Mouse (Mus musculus): ENCODE measurements at regions not wholly inside any gene's neighbourhood (a gene's known extent, or its start where the extent isn't known, plus 50 kb on each side); places are given as distances from the start of the nearest gene placed in this dataset.
A peak's percentile ranks its signal among the peaks of the same experiment; 100 is the strongest.

DNA sequence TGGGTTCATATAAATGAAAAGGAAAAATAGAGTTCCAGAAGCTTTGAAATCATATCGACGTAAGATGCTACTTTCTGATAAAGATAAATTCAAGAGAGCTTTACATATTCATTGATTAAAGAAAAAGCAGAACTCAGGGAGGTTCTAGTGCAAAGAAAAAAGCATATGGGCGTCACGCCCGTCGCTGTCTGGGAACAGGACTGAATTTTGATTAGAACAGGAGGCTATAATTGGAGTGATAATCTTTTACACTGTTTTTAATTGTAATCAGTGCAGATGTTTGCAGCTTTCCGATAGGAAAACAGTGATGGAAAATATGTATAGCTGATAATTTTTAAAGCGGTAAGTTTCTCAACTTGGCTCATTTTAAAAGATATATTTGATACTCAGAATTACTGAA is 428.2 kb upstream of the Ccnh start:
- DNase-seq (ENCODE audit: low spot score in 2 of 2): peak in 1 of 2 experiments; percentile 59

- DNase-seq (ENCODE audit: low spot score in 2 of 2): no peak
These were observed 427.4 kb upstream of the Ccnh start for GRCm38 (mm10) chr13:84761821-84762220.

DNA sequence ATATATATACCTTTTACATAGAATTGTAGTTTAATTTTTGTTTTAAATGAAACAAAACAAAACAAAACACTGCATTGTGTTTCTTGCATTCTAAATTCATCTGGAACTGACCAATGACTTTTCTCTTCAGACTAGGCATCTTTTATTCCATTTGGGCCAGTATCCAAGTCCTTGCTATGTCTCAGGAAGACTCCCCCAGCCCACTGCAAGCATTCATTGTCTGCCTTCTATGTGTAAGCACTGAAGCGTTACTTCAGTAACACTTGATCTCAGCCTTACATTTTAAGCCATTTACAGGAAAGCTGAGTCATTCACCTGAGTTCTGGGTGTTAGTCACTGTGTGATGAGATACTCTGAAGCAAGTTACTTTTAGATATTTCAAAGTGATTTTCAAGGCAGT is 425.3 kb upstream of the Ccnh start:
- DNase-seq (ENCODE audit: low spot score in 2 of 2): no peak

DNA sequence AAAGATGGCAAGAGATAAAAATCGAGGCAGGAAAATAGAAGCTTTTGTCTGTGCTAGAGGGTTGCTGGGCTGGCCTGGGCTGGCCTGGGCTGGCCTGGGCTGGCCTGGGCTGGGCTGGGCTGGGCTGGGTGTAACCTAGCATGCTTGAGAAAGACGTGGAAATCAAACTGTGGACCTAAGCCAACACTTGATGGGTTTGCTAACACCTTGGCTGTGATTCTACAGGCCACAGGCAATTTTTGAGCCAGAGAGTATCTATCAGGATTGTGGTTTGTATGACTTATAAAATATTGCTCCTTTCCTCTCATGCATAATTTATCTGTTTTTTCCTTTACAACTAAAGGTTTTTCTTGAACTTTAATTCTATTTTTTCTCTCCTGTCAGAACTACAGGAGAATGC is 417.3 kb upstream of the Ccnh start:
- DNase-seq (ENCODE audit: low spot score in 2 of 2): no peak

- DNase-seq (ENCODE audit: low spot score in 2 of 2): no peak
These were observed 405.9 kb upstream of the Ccnh start for GRCm38 (mm10) chr13:84783017-84783937.

DNA sequence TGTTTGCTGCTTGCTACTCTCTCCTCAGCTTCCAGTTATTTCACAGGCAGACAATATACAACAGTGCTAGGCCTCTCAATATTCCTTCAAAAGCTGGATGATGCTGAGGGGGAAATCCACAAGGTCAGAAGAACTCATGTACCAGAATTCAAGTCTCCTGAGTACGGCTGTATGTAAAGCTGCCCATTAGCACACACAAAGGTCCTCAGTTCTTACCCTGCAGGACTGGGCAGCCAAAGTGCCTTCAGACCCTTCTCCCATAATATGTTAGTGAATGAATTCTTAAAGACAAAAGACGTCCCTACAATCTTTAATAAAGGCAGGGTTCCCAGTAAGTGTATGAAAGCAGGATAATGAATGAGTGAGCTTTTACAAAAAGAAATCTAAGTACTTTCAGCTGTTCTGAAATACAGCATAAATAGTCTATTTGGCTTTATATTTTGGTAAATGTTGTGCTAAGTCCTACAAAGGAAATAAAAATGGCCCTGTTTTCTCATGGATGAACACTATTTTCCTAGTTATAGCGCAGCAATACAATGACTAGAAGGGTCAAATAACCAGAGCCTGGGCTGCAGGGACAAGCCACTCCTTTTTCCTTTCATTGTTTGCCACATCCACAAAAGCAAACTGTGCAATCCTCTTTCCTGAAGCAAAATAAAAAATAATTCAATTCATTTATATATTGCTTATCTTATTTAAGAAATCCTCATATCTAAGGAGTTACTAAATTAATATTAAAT is 384.8 kb upstream of the Ccnh start:
- no peak for DNase-seq (ENCODE audit: low spot score in 2 of 2)

- DNase-seq (ENCODE audit: low spot score in 2 of 2): peak; percentile 9 to 38
These were observed 384.0 kb upstream of the Ccnh start for GRCm38 (mm10) chr13:84805190-84805589.

DNA sequence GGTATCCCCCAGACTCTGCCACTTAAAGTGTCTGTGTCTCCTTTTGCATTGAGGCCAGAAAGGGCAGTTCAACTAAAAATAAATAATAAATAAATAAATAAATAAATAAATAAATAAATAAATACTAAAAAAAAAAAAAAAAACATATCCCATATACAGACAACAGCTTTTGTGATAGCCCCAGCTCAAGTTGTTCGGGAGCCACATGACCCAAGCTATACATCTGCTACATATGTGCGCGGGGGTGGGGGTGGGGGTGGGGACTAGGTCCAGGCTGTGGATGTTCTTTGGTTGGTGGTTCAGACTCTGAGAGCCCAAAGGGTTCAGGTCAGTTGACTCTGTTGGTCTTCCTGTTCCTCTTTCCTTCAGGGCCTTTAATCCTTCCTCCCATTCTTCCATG is 379.6 kb upstream of the Ccnh start:
- no peak for DNase-seq (ENCODE audit: low spot score in 2 of 2)

All from frontal cortex, postnatal 36 days (tissue).